Mouse (Mus musculus) spleen, postnatal 0 days (tissue): ENCODE results near the gene Kcnip4. TPM values are rescaled to one million over a fixed set of nuclear protein-coding genes. Genes with fewer than 3 reads are reported as not detected.

ENCODE experiments used
- polyA plus RNA-seq: library from polyadenylated mRNA; unstranded; fragments of >200 nt; fragmentation: Nextera tagmentation; extraction: Ambion mirVana; gene quantifications from 2 replicates; pipeline ENCODE4 v1.2.1, GENCODE M21; 2015

The Kcnip4 gene
- polyA plus RNA-seq, result 0.05 and 0.25 TPM in 2 replicates

GRCm38 (mm10) chr5:49524394-49525241 is at the start of gene Kcnip4:
Gene Kcnip4, minus strand, starts transcription at chr5:49524907.

